Mouse (Mus musculus): ENCODE data around the gene Prelid3b.
A peak's percentile ranks its signal among the peaks of the same experiment; 100 is the strongest.

DNA sequence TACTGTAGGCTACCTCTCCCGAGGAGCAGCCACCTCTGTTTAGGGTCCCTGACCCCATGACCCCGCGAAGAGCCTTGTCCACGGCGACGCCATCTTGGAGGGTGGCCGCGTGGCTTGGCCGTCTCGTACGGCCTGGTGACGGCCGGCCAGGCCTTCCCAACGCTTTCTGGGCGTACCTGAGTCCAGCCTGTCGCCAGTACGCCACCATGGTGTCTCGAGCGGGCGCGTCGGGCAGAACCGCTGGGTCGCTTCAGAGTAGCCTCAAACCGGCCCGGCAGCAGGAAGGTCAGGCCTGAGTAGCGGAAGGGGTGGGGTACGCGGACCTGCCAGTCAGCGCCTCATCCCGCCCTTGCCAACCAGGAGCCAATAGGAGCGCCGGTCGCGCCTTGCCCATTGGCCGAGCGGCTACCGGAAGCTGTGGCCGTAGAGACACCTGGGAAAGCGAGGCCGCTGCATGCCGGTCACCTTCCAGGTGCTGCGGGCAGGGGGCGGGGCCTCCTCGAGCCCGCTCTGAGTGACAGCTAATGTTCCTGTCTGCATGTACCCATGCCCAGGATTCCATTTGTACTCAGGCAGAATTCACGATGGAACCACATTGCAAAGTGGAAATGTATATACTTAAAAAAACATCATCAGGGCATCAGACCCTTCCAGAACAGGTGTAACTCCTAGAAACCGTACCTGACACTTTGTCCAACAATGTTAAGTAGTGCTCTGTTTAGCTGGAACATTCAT is 8.9 kb downstream of the Prelid3b start, which contains the start of gene Atp5e:
- TF ChIP-seq CTCF (IDR thresholded peaks at IDR 0.05; ENCODE audit: control insufficient read depth, insufficient read depth, low read length) (0 out of 2 replicates have a peak, but pooled peaks have one; percentile 2), POLR2A (IDR thresholded peaks at IDR 0.05; ENCODE audit: borderline replicate concordance, control insufficient read depth, low read depth, low read length) (peak; percentile 80; the same call in 1 of the 2 replicates)
